Mouse (Mus musculus) olfactory bulb, adult 2 months (tissue): ENCODE measurements at regions not wholly inside any gene's neighbourhood (a gene's known extent, or its start where the extent isn't known, plus 50 kb on each side); places are given as distances from the start of the nearest gene placed in this dataset.

ENCODE experiments used
- CTCF ChIP-seq: fragments of 200-500 bp; IDR thresholded peaks from 2 replicates; pipeline ENCODE4 v1.5.1; 2012; ENCODE audit warnings: low read depth, mild to moderate bottlenecking, low read length, moderate library complexity; ENCODE audit not compliant: insufficient read depth
- POLR2A ChIP-seq: fragments of 200-500 bp; IDR thresholded peaks from 2 replicates; pipeline ENCODE4 v1.6.1; 2012; ENCODE audit warnings: mild to moderate bottlenecking, low read depth, low read length, moderate library complexity; ENCODE audit not compliant: insufficient read depth

DNA sequence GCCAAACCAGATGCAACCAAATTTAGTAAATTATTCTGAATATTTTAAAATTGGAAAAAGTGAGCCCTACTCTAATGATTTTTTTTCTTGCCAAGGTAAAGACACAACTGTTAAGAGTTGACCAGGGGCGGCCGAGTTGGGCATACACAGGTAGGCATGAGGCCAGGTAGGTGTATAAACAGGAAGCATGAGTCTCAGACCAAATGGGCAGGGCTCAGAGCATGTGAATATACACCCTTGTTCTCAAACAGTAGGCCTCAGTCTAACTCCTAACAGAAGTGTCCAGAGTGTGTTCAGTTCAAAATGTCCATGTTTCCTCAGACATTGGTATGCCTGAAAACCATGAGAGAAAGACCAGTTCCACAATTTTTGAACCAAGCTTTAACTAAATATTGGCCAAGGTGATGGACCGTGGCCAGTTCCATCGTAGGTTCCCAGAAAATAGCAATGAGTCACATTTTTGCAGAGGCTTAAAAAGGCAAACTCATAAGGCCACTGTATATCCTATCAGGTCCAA is 71.0 kb downstream of the Avpr1a start:
- TF ChIP-seq CTCF (no peak), POLR2A (no peak)
